Mouse (Mus musculus): ENCODE results near the gene C1ra. TPM values are rescaled to one million over a fixed set of nuclear protein-coding genes. Genes with fewer than 3 reads are reported as not detected.
"Not testable (repeated sequence)": the region's sequence is repeated elsewhere in the genome, so short reads cannot be mapped to it uniquely, and the experiment has no call there.

Gene C1ra
- under 1 TPM; 0.72 to 0.86 TPM for total RNA-seq (2021)
- long read RNA-seq, experiment 1, partial matches to known transcripts: 0 of 6 reads
- long read RNA-seq, experiment 1, other reads (novel, unspliced or antisense): 2 of 6 reads
- long read RNA-seq, experiment 2, partial matches to known transcripts: 0 of 3 reads
- long read RNA-seq, experiment 2, other reads (novel, unspliced or antisense): 1 of 3 reads

- peak within 1 kb of the TSS; percentile 48 for H3K4me3 ChIP-seq
- TF ChIP-seq CTCF (conservative IDR thresholded peaks at IDR 0.05): peak; percentile 90
- H3K27ac ChIP-seq: 0 out of 2 replicates have a peak within 1 kb of the TSS, but pooled peaks have one; percentile 3
- peak in 1 of 2 experiments; percentile 61 for DNase-seq (ENCODE audit: low spot score in 2 of 2)
Observed at GRCm38 (mm10) chr6:124512355-124512836, at the start of gene C1ra. C1ra (plus strand) TSS chr6:124512405.

GRCm38 (mm10) chr6:124463881-124464291 lies 48.3 kb upstream of the C1ra start:
- no peak for DNase-seq (ENCODE audit: low spot score in 2 of 2)
- no peak for TF ChIP-seq CTCF (conservative IDR thresholded peaks at IDR 0.05)
- peak overlapping the region; percentile 96 for H3K27ac ChIP-seq
- peak overlapping the region; percentile 80 for H3K4me3 ChIP-seq

GRCm38 (mm10) chr6:124464305-124465271 lies 47.6 kb upstream of the C1ra start, which contains the start of gene Clstn3:
Clstn3 (minus strand) TSS chr6:124464794.
- TF ChIP-seq CTCF (conservative IDR thresholded peaks at IDR 0.05): peak; percentile 9; the same call in 1 of the 2 replicates
- DNase-seq (ENCODE audit: low spot score in 2 of 2): peak; percentile 94 to 95
- H3K4me3 ChIP-seq: peak within 1 kb of the TSS; percentile 80
- H3K27ac ChIP-seq: peak within 1 kb of the TSS; percentile 96

- Histone ChIP-seq H3K27ac (peak overlapping the region; percentile 96), H3K4me3 (peak overlapping the region; percentile 80)
- no peak for TF ChIP-seq CTCF (conservative IDR thresholded peaks at IDR 0.05)
- DNase-seq (ENCODE audit: low spot score in 2 of 2): no peak
Observed at GRCm38 (mm10) chr6:124465299-124465698, 46.9 kb upstream of the C1ra start.

GRCm38 (mm10) chr6:124465729-124466128 lies 46.5 kb upstream of the C1ra start:
- Histone ChIP-seq H3K4me3 (no peak overlapping the region; the same call in 1 of the 2 replicates), H3K27ac (peak overlapping the region; percentile 96)
- DNase-seq (ENCODE audit: low spot score in 2 of 2): no peak

GRCm38 (mm10) chr6:124471121-124471520 lies 41.1 kb upstream of the C1ra start:
- no peak for TF ChIP-seq CTCF (conservative IDR thresholded peaks at IDR 0.05)

More at GRCm38 (mm10) chr6:124465729-124466128, 46.5 kb upstream of the C1ra start:
- TF ChIP-seq CTCF (conservative IDR thresholded peaks at IDR 0.05): no peak

GRCm38 (mm10) chr6:124471783-124472638 lies 40.2 kb upstream of the C1ra start:
- not testable (repeated sequence) for H3K4me3 ChIP-seq; H3K27ac ChIP-seq; DNase-seq (ENCODE audit: low spot score in 2 of 2)

More at GRCm38 (mm10) chr6:124471121-124471520, 41.1 kb upstream of the C1ra start:
- DNase-seq (ENCODE audit: low spot score in 2 of 2): no peak
- Histone ChIP-seq H3K27ac (no peak overlapping the region), H3K4me3 (no peak overlapping the region)

- Histone ChIP-seq H3K4me3 (no peak overlapping the region), H3K27ac (no peak overlapping the region)
- peak in 1 of 2 experiments; percentile 58 for DNase-seq (ENCODE audit: low spot score in 2 of 2)
- TF ChIP-seq CTCF (conservative IDR thresholded peaks at IDR 0.05): peak; percentile 90
Observed at GRCm38 (mm10) chr6:124472801-124473200, 39.4 kb upstream of the C1ra start.

GRCm38 (mm10) chr6:124474621-124475020 lies 37.6 kb upstream of the C1ra start:
- TF ChIP-seq CTCF (conservative IDR thresholded peaks at IDR 0.05): no peak
- DNase-seq (ENCODE audit: low spot score in 2 of 2): no peak
- no peak overlapping the region for H3K4me3 ChIP-seq
- no peak overlapping the region for H3K27ac ChIP-seq

GRCm38 (mm10) chr6:124475335-124476075 lies 36.7 kb upstream of the C1ra start:
- H3K4me3 ChIP-seq; DNase-seq (ENCODE audit: low spot score in 2 of 2); H3K27ac ChIP-seq: not testable (repeated sequence)
- 0 out of 2 replicates have a peak, but pooled peaks have one; percentile 24 for TF ChIP-seq CTCF (conservative IDR thresholded peaks at IDR 0.05)

- TF ChIP-seq CTCF (conservative IDR thresholded peaks at IDR 0.05): no peak
Observed at GRCm38 (mm10) chr6:124476216-124476615, 36.0 kb upstream of the C1ra start.

More at GRCm38 (mm10) chr6:124476216-124476615, 36.0 kb upstream of the C1ra start:
- DNase-seq (ENCODE audit: low spot score in 2 of 2): no peak
- Histone ChIP-seq H3K27ac (no peak overlapping the region), H3K4me3 (no peak overlapping the region)

Data from layer of hippocampus, adult 2 months (tissue).